Mouse (Mus musculus) liver, postnatal 0 days (tissue): ENCODE measurements around the gene Tex48.

ENCODE experiments used
- CTCF ChIP-seq: sonication (generic); IDR thresholded peaks from 2 replicates; pipeline ENCODE4 v1.5.1; 2016; ENCODE audit warnings: antibody characterized with exemption, low read depth
- EP300 ChIP-seq: IDR thresholded peaks from 2 replicates; pipeline ENCODE4 v1.6.1; 2016; ENCODE audit warnings: antibody characterized with exemption, low read depth, mild to moderate bottlenecking

DNA sequence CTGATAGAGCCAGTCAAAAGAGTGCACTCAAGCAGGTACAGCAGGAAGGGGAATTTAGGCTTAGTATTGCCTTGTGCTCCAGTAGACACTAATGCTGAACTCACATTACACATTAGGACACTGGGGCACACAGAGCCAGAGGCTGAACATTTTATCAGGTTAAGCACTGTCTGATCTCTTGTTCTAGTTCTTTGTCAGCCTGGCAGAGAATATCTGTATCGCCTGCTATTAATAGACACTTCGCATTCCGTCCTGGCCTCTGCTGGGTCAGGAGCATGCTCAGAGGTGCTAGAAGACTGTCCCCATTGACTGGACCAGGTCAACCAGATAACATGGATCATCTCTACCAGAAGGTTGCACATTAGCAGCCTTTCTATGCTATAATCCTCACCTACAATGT is 16.7 kb downstream of the Tex48 start:
- TF ChIP-seq EP300, result no peak
- TF ChIP-seq CTCF, result no peak
